Mouse (Mus musculus) testis, adult 2 months (tissue): ENCODE results near the gene Pgls.

ENCODE experiments used
- CTCF ChIP-seq: fragments of 200-500 bp; IDR thresholded peaks from 2 replicates; pipeline ENCODE4 v1.5.1; 2012; ENCODE audit warnings: low read depth, mild to moderate bottlenecking, inconsistent platforms, low read length, moderate library complexity; ENCODE audit not compliant: control insufficient read depth, insufficient read depth, insufficient replicate concordance
- POLR2A ChIP-seq: fragments of 200-500 bp; IDR thresholded peaks from 2 replicates; pipeline ENCODE4 v1.6.1; 2012; ENCODE audit warnings: low read depth, mild to moderate bottlenecking, inconsistent platforms, low read length, moderate library complexity; ENCODE audit not compliant: control insufficient read depth

DNA sequence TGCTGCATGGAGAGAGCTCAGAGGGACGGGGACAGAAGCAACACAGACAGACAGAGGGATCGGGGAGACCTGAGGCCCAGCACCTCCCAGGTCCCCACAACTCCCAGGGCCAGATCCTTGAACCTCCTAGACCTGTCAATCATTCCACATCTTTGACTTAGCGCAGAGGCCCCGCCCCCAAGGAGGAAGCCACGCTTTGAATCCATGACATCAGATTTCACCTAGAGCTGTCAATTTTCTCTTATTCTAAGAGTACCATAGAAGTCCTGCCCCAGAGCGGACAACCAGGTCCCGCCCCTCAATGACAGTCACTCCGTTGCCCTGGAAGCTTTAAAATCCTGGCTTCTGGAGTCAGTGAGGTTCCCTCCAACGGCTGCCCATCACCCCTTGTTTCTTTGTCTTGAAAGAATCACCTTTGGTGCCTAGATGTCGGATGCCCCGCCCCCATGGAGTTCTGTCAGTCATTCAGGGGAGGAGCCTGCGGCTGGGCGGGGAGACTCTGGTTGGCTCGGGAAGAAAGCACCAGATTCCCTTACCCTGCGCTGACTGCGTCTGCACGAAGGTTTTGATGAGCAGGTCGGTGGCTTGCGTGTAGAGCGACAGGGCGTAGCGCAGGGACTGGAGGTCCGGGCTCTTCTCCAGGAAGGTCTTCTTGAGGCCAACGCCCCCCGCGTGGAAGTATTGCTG, 42.1 kb downstream of the Pgls start:
- TF ChIP-seq POLR2A (no peak), CTCF (no peak)
